Mouse (Mus musculus): ENCODE data around the gene Cdc42ep1. TPM values are rescaled to one million over a fixed set of nuclear protein-coding genes. Genes with fewer than 3 reads are reported as not detected.

The Cdc42ep1 gene
- 16.6 and 17.0 TPM in 2 replicates for polyA plus RNA-seq (2015; fragmentation: Nextera tagmentation; extraction: Ambion mirVana)

DNA sequence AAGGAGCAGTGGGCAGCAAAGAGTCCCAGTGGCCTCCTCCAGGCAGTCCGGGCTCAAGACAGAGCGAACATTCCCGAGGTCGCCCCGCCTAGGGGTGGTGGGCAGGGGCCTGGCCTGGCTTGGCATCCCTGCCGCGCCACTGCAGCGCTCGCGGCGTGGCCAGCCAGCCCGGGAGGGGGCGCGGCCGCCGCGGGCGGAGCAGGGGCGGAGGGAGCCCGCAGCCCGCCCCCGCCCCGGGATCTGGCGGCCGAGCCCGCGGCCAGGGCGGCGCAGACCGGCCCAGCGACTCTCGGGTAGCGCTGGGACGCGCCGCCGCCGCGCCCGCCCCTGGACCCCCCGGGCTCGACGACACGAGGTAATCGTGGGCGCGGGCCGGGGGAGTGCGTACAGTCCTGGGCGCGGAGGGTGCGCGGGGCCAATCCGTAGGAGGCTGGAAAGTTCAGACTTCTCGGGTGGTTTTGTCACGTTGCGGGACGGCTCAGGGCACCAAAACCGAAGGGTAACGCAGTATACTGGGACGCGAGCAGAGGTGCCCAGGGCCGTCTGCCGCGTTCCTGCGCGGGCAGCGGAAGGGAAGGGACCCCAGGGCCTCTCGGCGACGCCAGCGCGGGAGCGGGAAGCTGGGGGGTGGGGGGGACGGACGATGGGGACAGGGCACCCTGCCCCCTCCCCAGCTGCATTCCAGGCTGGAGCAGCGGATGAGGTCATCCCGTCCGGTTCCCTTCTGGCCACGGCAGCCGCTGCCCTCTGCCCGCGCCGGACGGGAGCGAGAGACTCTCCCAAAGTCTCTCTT is at the start of gene Cdc42ep1:
Gene Cdc42ep1 (plus strand): TSS at position 254 of the 793 bp plus-strand sequence.

DNA sequence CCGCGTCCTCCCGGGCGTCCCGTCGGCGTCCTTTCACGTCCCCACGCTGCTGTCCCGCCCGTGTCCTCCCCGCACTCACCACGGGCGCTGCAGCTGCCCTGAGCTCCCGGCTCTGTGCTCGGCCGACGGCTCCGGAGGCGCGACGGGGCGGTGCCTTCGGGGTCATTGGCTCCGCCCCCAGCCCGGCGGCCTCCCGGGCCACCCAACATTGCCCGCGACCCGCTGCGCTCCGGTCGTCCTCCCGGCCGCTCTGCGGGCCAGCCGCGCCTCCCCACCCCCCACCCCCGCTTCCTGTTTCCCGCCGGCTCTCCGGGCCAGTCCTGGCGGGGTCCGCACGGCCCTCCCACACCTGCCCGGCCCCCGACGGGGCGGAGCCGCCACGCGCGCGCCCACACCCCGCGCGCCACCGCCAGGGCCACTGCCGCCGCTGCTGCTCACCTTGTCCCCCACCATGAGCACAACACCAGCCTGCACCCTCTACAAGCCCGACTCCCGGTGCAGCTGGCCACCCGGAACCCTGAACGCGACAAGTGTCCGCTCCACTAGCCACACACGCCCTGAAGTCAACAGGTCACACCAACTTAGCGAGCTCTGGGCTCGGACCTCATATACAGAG is 39.5 kb upstream of the Cdc42ep1 start, which contains the start of gene Card10:
Gene Card10 (minus strand): TSS at position 267 of the 616 bp plus-strand sequence.

DNA sequence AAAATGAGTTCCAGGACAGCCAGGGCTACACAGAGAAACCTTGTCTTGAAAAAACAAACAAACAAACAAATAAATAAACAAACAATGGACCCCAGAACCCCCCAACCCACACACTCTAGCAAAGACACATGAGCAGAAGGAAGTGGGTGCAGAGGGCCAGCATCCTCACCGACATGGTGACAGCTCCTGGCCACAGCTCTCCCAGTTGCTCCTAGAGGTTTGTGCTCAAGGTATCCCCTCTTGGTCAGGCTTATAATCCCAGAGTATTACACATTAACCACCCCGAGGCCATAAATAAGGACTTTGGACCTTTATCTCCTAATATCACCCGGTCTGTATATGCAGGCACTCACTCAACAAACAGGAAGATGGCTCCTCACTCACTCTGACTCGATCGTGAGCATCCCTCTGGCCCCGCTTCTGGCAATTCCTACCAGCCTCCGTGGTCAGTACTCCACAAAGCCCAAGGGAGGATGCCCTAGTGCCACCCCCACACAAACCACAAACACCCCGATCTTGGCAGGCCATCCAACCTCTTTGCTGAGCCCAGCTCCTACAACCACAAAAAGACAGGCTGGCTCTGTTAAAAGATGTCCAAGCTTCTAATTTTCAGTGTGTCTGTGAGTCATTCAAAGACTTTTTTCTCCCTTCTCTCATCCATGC is 13.0 kb downstream of the Cdc42ep1 start, which contains the start of gene Lgals2:
Gene Lgals2 (minus strand): TSS at position 227 of the 663 bp plus-strand sequence.

DNA sequence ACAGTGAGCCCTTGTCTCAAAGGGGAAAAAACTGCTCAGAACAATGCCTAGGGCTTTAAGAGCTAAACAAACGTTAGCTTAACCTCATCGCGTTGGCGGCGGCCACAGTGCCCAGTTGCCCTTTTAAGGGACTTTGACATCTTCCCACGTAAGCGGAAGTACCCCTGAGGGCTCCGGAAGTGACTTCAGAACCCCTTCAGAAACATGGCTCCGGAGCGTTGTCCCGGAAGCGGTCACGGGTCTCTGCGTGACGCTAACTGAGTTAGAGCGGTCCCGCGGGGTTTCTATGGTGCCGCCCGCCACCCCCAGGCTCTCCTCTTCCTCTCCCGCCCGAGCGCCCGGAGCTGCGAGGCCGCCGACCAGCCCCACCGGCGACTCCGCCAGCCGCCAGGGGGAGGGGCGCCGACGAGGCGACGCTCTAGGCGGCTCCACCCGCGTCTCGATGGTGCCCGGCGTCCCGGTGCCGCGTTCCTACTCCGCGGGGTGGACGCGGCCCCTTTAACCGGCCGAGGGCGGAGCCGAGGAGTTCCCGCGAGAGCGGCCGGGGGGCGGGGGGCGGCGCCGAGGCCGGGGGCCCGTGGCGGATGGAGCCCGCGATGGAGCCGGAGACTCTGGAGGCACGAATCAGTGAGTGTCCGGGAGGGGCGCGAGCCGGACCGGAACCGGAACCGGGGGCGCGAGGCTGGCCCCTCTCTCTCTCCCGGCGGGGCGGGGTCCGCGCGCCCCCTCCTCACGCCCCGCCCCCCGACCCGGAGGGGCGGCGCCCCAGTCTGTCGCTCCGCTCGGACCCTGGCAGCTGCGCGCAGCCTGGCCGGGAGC is 34.8 kb downstream of the Cdc42ep1 start, which contains the start of gene Gga1:
Gene Gga1 (plus strand): TSS at position 200 of the 819 bp plus-strand sequence.

DNA sequence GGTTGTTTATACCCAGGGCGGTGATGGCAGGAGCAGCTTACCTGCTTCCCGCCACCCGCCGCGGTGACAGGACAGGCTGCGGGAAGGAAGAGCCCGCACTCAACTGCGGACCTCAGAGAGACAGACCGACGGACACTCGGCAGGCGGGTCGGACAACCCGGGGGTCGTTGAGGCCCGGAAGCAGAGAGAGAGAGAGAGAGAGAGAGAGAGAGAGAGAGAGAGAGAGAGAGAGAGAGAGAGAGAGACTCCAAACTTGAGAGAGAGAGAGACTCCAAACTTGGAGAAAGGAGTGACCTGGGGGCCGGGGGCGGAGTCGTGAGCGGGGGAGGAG is 57.0 kb downstream of the Cdc42ep1 start, which contains the start of gene Gm49510:
Gene Gm49510 (plus strand): TSS at position 259 of the 331 bp plus-strand sequence.

DNA sequence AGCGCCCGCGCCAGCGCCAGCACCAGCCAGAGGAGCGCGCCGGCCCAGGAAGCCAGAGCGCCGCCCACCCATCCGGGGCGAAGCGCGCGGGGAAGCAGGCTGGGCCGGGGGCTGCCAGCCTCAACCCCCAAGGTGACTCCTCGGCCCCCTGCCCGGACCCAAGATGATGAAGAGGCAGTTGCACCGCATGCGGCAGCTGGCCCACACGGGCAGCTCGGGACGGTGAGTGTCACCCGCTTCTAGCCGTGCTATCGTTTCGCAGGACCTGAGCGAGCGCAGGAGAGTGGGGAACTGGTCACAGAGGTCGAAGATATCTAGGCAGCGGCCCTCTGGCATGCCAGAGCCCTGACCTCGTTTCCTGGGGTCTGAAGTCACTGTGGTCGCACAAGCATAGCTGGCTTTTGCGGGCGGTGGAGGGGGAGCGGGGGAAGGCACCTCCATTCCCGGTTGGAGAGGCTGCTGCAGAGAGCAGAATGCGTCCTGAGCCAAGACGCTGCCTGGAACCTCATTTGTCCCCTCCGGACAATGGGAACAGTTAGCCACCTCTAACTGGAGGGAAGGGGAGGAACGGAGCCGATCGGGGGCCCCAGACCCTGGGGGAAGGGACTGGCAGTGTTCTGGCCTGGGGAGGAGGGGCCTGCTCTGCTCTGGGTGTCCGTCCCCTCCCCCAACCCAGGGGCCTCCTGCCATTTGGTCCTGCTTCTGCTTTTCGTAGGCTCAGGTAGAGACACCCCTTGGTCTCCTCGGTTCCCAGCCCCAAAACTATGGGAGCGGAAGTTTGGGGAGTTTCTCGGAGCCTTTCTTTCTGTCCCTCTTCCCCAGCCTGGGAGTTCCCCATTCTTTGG is 57.5 kb downstream of the Cdc42ep1 start, which contains the start of gene Sh3bp1:
Gene Sh3bp1 (plus strand): TSS at position 29 of the 845 bp plus-strand sequence.

Small RNA genes lying within 50 kb of the gene (microRNA-seq; reads per million reads assigned to microRNA genes)
- gene Mir6955 = not detected

Other genes with a start within 250 kb of the Cdc42ep1 start
- 9.4 and 9.8 TPM in 2 replicates for gene Cyth4, start 245.6 kb upstream of the Cdc42ep1 start, polyA plus RNA-seq (2015; fragmentation: Nextera tagmentation; extraction: Ambion mirVana)
- 12.1 and 13.6 TPM in 2 replicates for gene Elfn2, start 123.9 kb upstream of the Cdc42ep1 start, polyA plus RNA-seq (2015; fragmentation: Nextera tagmentation; extraction: Ambion mirVana)
- gene Mfng, start 69.1 kb upstream of the Cdc42ep1 start, polyA plus RNA-seq (2015; fragmentation: Nextera tagmentation; extraction: Ambion mirVana) = 8.2 and 9.7 TPM in 2 replicates
- 2.6 and 3.0 TPM in 2 replicates for gene Card10, start 39.6 kb upstream of the Cdc42ep1 start, polyA plus RNA-seq (2015; fragmentation: Nextera tagmentation; extraction: Ambion mirVana)
- 0.28 TPM in 1 of 2 replicates, not detected in the other for gene Lgals2, start 12.9 kb downstream of the Cdc42ep1 start, polyA plus RNA-seq (2015; fragmentation: Nextera tagmentation; extraction: Ambion mirVana)
- gene Gga1, start 34.6 kb downstream of the Cdc42ep1 start, polyA plus RNA-seq (2015; fragmentation: Nextera tagmentation; extraction: Ambion mirVana) = 36.0 and 39.3 TPM in 2 replicates
- not detected in 2 replicates for gene Gm49510, start 57.0 kb downstream of the Cdc42ep1 start, polyA plus RNA-seq (2015; fragmentation: Nextera tagmentation; extraction: Ambion mirVana)
- 3.8 and 4.8 TPM in 2 replicates for gene Sh3bp1, start 57.1 kb downstream of the Cdc42ep1 start, polyA plus RNA-seq (2015; fragmentation: Nextera tagmentation; extraction: Ambion mirVana)
- 117 and 118 TPM in 2 replicates for gene Pdxp, start 71.3 kb downstream of the Cdc42ep1 start, polyA plus RNA-seq (2015; fragmentation: Nextera tagmentation; extraction: Ambion mirVana)
- 224 and 275 TPM in 2 replicates for gene Lgals1, start 84.1 kb downstream of the Cdc42ep1 start, polyA plus RNA-seq (2015; fragmentation: Nextera tagmentation; extraction: Ambion mirVana)
- 55.4 and 55.8 TPM in 2 replicates for gene Nol12, start 92.3 kb downstream of the Cdc42ep1 start, polyA plus RNA-seq (2015; fragmentation: Nextera tagmentation; extraction: Ambion mirVana)
- gene Triobp, start 105.1 kb downstream of the Cdc42ep1 start, polyA plus RNA-seq (2015; fragmentation: Nextera tagmentation; extraction: Ambion mirVana) = 21.8 and 27.3 TPM in 2 replicates
- 148 and 161 TPM in 2 replicates for gene H1f0, start 185.8 kb downstream of the Cdc42ep1 start, polyA plus RNA-seq (2015; fragmentation: Nextera tagmentation; extraction: Ambion mirVana)
- gene Galr3, start 199.3 kb downstream of the Cdc42ep1 start, polyA plus RNA-seq (2015; fragmentation: Nextera tagmentation; extraction: Ambion mirVana) = 0.26 TPM in 1 of 2 replicates, not detected in the other
- gene Ankrd54, start 220.3 kb downstream of the Cdc42ep1 start, polyA plus RNA-seq (2015; fragmentation: Nextera tagmentation; extraction: Ambion mirVana) = 41.6 and 44.2 TPM in 2 replicates
- gene Eif3l, start 232.6 kb downstream of the Cdc42ep1 start, polyA plus RNA-seq (2015; fragmentation: Nextera tagmentation; extraction: Ambion mirVana) = 151 and 153 TPM in 2 replicates